Mouse (Mus musculus) forebrain, embryonic 12.5 days (tissue): ENCODE results near the gene Defb36. TPM values are rescaled to one million over a fixed set of nuclear protein-coding genes. Genes with fewer than 3 reads are reported as not detected.

Experiments
- ATAC-seq: fragments of 200-750 bp; cut with Nextera tagmentation; 2 replicates; pipeline ENCODE4 v1.8.0; 2017; ENCODE audit warnings: moderate TSS enrichment; ENCODE audit not compliant: low FRiP score
- H3K27ac ChIP-seq: fragments of 300-500 bp; sonication (generic); 2 replicates; pipeline ENCODE4 v1.5.1; 2016; ENCODE audit warnings: mild to moderate bottlenecking
- H3K27me3 ChIP-seq: fragments of 300-500 bp; sonication (generic); 2 replicates; pipeline ENCODE4 v1.6.1; 2016; ENCODE audit warnings: mild to moderate bottlenecking
- H3K36me3 ChIP-seq: fragments of 300-500 bp; sonication (generic); replicated peaks from 2 replicates; pipeline ENCODE4 v1.6.1; 2016; ENCODE audit warnings: mild to moderate bottlenecking
- H3K4me1 ChIP-seq: fragments of 300-500 bp; sonication (generic); 2 replicates; pipeline ENCODE4 v1.6.1; 2016
- H3K4me2 ChIP-seq: fragments of 300-500 bp; sonication (generic); 2 replicates; pipeline ENCODE4 v1.6.1; 2016; ENCODE audit warnings: mild to moderate bottlenecking, moderate library complexity
- H3K4me3 ChIP-seq: fragments of 300-500 bp; sonication (generic); replicated peaks from 2 replicates; pipeline ENCODE4 v1.5.1; 2016; ENCODE audit warnings: mild to moderate bottlenecking
- H3K9ac ChIP-seq: fragments of 300-500 bp; sonication (generic); 2 replicates; pipeline ENCODE4 v1.6.1; 2016; ENCODE audit warnings: mild to moderate bottlenecking
- H3K9me3 ChIP-seq: fragments of 300-500 bp; sonication (generic); 2 replicates; pipeline ENCODE4 v1.6.1; 2016
- WGBS: fragments of 180-500 bp; shearing (Covaris S2); methylation state at CpG from one replicate; pipeline ENCODE4 v1.1.7; 2016; 5-methylcytosine and 5-hydroxymethylcytosine counted together
- polyA plus RNA-seq: library from polyadenylated mRNA; unstranded; fragments of >200 nt; fragmentation: Nextera tagmentation; extraction: Ambion mirVana; gene quantifications from 2 replicates; pipeline ENCODE4 v1.2.1, GENCODE M21; 2016

Gene Defb36
- polyA plus RNA-seq = not detected in 2 replicates

DNA sequence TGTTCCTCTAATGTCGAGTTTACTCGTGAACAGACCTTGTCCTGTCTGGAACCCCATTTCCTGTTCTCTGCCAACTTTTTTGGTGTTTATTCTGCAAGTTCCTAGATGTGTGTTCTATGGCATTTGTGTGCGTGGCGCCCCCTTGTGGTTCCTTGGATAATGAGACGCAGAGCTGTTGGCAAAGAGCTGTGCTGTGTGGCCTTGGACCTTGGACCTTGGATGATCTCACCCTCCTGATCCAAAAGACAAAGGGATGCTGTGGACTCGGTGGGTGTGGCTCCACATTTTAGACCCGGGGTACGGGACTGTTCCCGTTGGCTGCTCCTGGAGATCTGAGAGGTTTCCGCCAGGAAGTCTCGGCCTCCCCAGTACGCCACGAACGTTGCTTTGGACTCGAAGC lies at the start of gene Defb36:
Gene Defb36, plus strand, starts transcription at position 271 of the 400 bp plus-strand sequence.
- Histone ChIP-seq H3K9me3 (no peaks in the 10 kb centered on the region), H3K36me3 (no peaks in the 10 kb centered on the region), H3K27me3 (no peaks in the 10 kb centered on the region), H3K4me1 (no peaks in the 10 kb centered on the region), H3K9ac (no peak within 1 kb of the TSS), H3K27ac (no peak within 1 kb of the TSS), H3K4me3 (no peak within 1 kb of the TSS), H3K4me2 (no peak within 1 kb of the TSS)
- WGBS = 84% methylated on average over 15 of the region's 15 CpGs
- no peak for ATAC-seq

DNA sequence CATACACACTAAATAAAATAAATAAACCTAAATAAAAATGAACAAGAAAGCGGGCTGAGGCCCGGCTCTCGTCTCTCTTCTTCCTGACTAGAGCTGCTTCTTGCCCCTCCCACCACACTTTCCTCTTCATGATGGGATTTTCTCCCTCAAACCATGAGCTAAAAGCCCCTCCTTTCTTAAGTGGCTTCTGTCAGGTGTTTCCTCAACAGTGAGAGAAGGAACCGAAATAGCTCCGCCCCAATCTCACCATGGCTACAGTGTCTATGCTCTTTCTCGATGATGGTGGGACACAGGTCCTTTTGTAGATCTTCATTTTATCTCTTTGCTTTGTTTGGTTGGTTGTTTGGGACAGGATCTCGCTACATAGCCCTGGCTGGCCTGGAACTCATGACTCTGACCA lies 47.5 kb upstream of the Defb36 start:
- Histone ChIP-seq H3K4me1 (0 out of 2 replicates have a peak, but pooled peaks cover 5% of the 10 kb centered on the region), H3K4me3 (no peak overlapping the region), H3K27ac (no peak overlapping the region), H3K27me3 (no peaks in the 10 kb centered on the region), H3K36me3 (no peaks in the 10 kb centered on the region), H3K9me3 (no peaks in the 10 kb centered on the region), H3K9ac (no peak overlapping the region), H3K4me2 (no peak overlapping the region)
- no peak for ATAC-seq
- WGBS = 93% methylated on average over 7 of the region's 7 CpGs

DNA sequence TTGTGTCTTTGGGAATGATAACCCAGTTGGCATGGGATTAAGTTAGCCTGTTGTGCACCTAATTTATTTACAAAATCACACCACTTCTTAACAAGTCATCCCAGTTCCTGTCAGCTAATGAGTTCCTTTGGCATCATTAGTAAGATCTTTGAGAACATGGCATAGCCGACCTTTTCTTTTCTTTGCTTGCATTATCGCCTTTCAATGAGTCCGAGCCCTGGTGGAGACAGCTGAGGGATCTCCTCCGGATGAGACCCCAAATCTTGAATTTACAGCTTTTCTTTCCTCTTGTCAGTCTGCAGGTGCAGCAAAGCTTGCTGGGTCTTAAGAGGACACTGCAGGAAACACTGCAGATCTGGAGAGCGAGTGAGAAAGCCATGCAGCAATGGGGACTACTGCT lies 35.1 kb upstream of the Defb36 start, which contains the start of gene Gm17416:
Gene Gm17416, plus strand, starts transcription at position 301 of the 400 bp plus-strand sequence.
- WGBS = 82% methylated on average over 5 of the region's 5 CpGs
- Histone ChIP-seq H3K27me3 (no peaks in the 10 kb centered on the region), H3K4me3 (no peak within 1 kb of the TSS), H3K27ac (no peak within 1 kb of the TSS), H3K4me1 (no peaks in the 10 kb centered on the region), H3K9me3 (no peaks in the 10 kb centered on the region), H3K36me3 (no peaks in the 10 kb centered on the region), H3K9ac (no peak within 1 kb of the TSS), H3K4me2 (no peak within 1 kb of the TSS)
- no peak for ATAC-seq

DNA sequence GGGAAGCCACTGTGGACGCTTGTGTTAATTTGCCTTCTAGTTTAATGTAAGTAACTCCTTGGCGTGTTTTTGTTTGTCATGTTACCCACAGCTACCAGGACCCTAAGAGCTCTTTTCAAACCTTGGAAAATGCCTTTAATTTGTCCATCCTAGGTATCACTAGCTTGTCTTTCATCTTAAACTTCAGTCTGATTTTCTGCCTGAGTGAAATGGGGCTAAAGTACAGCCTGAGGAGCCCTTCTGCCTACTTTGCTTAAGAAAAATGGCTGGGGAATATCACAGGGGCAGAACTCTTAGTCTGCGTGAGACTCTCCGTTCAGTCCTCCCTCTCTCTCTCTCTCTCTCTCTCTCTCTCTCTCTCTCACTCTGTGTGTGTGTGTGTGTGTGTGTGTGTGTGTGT lies 34.2 kb upstream of the Defb36 start:
- WGBS = 85% methylated on average over 4 of the region's 4 CpGs

DNA sequence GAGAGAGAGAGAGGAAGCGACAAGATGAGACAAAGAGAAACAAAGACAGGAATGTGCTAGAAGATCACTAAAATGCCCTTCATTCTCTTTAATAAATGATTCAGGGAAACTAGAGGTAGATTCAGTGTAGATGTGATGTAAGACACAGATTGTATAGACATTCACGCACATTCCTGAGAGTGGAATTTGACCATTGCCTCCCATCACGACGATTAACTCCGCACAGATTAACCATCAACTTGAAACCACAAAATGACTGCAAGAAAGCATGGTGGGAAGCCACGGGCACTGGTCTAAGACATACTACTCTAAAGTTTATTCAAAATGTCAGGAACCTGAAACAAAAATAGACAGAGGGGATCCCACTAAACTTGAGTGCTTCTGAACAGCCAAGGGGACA lies 33.8 kb upstream of the Defb36 start:
- no peaks in the 10 kb centered on the region for H3K27me3 ChIP-seq
- H3K4me2 ChIP-seq = no peak overlapping the region
- H3K9ac ChIP-seq = no peak overlapping the region
- H3K36me3 ChIP-seq = no peaks in the 10 kb centered on the region
- no peak overlapping the region for H3K4me3 ChIP-seq
- no peak overlapping the region for H3K27ac ChIP-seq
- no peak for ATAC-seq
- 84% methylated on average over 6 of the region's 6 CpGs for WGBS
- no peaks in the 10 kb centered on the region for H3K9me3 ChIP-seq
- no peaks in the 10 kb centered on the region for H3K4me1 ChIP-seq

More for the DNA sequence above, 34.2 kb upstream of the Defb36 start:
- no peak overlapping the region for H3K4me2 ChIP-seq
- H3K36me3 ChIP-seq = no peaks in the 10 kb centered on the region
- no peaks in the 10 kb centered on the region for H3K9me3 ChIP-seq
- no peak overlapping the region for H3K9ac ChIP-seq
- H3K27ac ChIP-seq = no peak overlapping the region
- no peak for ATAC-seq
- H3K4me1 ChIP-seq = no peaks in the 10 kb centered on the region
- H3K27me3 ChIP-seq = no peaks in the 10 kb centered on the region
- H3K4me3 ChIP-seq = no peak overlapping the region

DNA sequence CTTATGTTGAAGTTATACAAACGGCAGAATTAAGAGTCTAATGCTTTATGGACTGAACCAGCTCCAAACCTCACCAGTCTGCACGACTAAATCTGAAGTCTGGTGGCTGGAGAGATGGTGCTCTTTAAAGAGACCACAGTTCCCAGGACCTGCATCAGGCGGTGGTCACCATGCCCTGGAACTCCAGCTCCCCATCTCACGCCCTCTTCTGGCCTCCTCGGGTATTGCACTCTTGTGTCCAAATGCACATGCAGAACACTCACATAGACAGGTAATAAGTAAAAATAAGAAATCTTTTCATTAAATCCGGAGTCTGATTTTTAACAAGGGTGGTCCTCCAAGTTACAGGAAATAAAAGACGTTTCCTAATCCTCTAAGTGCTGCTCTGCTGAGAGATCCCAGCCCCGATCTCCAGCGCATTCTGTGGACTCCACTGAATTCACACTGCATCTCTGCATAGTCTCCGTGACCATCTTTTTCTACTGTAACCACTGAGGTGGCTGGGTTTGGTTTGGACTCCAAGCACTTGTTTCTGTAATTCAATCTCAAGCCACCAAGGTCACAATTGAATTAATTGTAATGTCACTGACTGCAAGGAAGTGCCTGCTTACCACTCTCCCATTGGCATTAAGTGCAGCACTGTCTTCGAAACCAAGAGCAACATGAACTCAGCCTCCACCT lies 31.9 kb upstream of the Defb36 start, which contains the start of gene Defb21:
Gene Defb21, plus strand, starts transcription at position 631 of the 681 bp plus-strand sequence.
- H3K4me2 ChIP-seq = no peak within 1 kb of the TSS
- no peak within 1 kb of the TSS for H3K27ac ChIP-seq
- H3K9ac ChIP-seq = no peak within 1 kb of the TSS
- no peaks in the 10 kb centered on the region for H3K36me3 ChIP-seq
- H3K27me3 ChIP-seq = no peaks in the 10 kb centered on the region
- no peaks in the 10 kb centered on the region for H3K9me3 ChIP-seq
- no peak for ATAC-seq
- H3K4me1 ChIP-seq = no peaks in the 10 kb centered on the region
- H3K4me3 ChIP-seq = no peak within 1 kb of the TSS
- WGBS = 63% methylated on average over 11 of the region's 11 CpGs

DNA sequence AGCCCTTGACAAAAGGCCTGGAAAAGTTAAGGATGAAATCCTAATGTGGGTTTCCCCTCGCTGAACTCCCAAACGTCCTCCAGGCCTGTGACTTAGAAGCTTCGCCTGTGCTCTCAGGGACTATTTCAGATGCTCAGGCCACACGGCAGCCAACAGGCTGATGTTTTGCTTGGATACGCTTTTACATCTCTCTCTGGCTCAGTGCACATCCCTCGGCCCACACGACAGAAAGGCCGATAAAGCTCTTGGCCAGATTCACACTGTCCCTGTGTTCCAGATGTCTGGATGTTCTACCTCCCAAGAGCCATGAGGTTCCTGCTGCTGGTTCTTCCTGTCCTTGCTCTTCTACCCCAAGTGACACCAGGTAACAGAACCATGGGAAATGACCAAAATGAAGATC lies 30.6 kb upstream of the Defb36 start:
- Histone ChIP-seq H3K27ac (no peak overlapping the region), H3K4me3 (no peak overlapping the region), H3K36me3 (no peaks in the 10 kb centered on the region), H3K9ac (no peak overlapping the region), H3K27me3 (no peaks in the 10 kb centered on the region), H3K9me3 (no peaks in the 10 kb centered on the region), H3K4me2 (no peak overlapping the region), H3K4me1 (no peaks in the 10 kb centered on the region)
- no peak for ATAC-seq
- 91% methylated on average over 8 of the region's 8 CpGs for WGBS

DNA sequence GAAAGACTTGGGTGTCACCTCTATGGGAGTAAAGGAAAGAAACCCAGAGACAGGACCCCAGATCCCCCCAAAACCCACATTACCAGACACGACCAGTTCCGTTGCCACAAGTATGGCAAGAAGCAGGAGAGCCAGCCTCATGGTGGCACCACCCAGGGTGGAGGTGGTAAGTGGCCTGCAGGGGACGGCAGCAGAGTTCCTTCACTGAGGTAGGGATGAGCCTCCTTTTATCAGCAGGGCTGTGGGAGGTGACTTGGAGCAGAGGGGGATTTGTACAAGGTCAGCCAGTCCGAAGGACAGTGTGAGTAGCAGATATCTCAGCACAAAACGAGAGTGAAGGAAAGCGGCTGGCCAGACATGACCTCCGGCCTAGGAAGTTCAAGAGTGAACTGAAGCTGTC lies 24.0 kb upstream of the Defb36 start, which contains the start of gene Defb19:
Gene Defb19, minus strand, starts transcription at position 206 of the 400 bp plus-strand sequence.
- no peak for ATAC-seq
- no peaks in the 10 kb centered on the region for H3K9me3 ChIP-seq
- H3K9ac ChIP-seq = no peak within 1 kb of the TSS
- WGBS = 70% methylated on average over 7 of the region's 7 CpGs
- no peaks in the 10 kb centered on the region for H3K27me3 ChIP-seq
- no peak within 1 kb of the TSS for H3K4me2 ChIP-seq
- no peaks in the 10 kb centered on the region for H3K36me3 ChIP-seq
- no peak within 1 kb of the TSS for H3K27ac ChIP-seq
- no peak within 1 kb of the TSS for H3K4me3 ChIP-seq
- no peaks in the 10 kb centered on the region for H3K4me1 ChIP-seq

DNA sequence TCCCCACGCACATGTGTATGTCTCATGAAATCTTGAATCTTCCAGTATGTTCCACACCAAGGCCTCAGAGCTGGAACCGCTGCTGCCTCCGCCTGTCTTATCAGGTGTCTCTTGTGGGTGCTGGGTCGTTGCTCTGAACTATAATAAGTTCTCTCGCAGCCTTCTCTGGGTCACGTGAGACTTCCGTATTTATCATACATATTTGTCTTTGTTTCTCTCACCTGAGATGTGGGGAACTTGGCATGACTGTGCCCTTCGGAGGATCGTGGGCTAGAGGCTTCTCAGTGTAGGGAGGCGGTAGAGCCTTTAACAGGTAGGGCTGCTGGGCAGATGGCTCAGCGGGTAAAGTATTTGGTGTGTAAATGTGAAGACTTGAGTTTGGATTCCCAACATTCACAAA lies 23.5 kb upstream of the Defb36 start:
- ATAC-seq = no peak
- WGBS = 88% methylated on average over 11 of the region's 11 CpGs
- H3K27me3 ChIP-seq = no peaks in the 10 kb centered on the region
- H3K36me3 ChIP-seq = no peaks in the 10 kb centered on the region
- H3K9ac ChIP-seq = no peak overlapping the region
- no peaks in the 10 kb centered on the region for H3K9me3 ChIP-seq
- H3K4me2 ChIP-seq = no peak overlapping the region
- no peak overlapping the region for H3K4me3 ChIP-seq
- no peak overlapping the region for H3K27ac ChIP-seq
- no peaks in the 10 kb centered on the region for H3K4me1 ChIP-seq

DNA sequence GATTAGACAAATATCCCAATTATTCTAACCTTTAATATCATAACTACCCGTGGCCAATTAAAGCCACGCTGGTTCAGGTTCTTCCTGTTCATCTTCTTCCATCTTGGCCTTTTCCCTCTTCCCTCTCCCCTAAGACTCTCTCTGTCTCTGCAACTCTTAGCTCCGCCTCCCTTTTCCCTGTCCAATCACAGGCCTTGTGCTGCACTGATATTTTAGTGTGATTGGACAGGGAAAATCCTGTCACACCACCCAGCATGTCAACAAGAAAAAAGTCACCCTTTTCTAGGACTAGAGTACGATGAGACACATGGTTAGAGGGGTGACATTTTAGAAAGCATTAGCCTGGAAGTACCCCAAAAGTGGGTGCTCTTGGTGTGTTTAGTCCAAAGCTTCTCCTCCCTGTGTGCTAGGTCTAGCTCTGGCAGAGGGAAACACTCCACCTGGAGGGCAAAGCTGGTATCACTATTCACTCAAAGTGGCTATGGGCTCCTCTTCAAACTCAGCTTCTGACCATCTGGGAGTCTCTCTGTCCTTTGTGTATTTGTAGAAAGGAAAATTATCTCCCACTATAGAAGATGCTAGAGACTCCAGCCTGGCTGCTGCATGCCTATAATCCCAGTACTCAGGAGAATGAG lies 17.1 kb upstream of the Defb36 start:
- no peak overlapping the region for H3K27ac ChIP-seq
- 81% methylated on average over 4 of the region's 4 CpGs for WGBS
- H3K4me3 ChIP-seq = no peak overlapping the region
- no peak for ATAC-seq
- H3K9ac ChIP-seq = no peak overlapping the region
- no peak overlapping the region for H3K4me2 ChIP-seq
- H3K27me3 ChIP-seq = no peaks in the 10 kb centered on the region
- peaks cover 7% of the 10 kb centered on the region; the same call in 1 of the 2 replicates for H3K4me1 ChIP-seq
- H3K36me3 ChIP-seq = no peaks in the 10 kb centered on the region
- no peaks in the 10 kb centered on the region for H3K9me3 ChIP-seq

DNA sequence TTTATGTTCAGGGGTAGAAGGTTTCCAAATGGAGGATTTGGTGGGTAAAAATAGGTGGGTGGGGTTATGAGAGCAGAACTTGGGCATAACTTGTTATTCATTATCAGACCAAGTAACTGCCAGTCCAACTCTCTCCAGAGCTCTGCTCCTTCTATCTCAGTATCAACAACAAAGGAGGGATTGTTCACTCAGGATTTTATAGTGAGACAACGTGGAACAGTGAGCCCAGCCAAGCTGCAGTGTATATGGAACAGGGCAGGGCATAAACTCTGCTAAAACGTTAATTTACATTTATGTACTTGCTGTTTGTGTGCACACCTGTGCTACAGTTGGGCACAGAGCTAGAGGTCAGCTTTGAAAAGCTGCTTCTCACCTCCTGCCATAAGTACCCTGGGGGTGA lies 15.7 kb upstream of the Defb36 start:
- Histone ChIP-seq H3K4me1 (peaks cover 7% of the 10 kb centered on the region; the same call in 1 of the 2 replicates), H3K36me3 (no peaks in the 10 kb centered on the region), H3K4me3 (no peak overlapping the region), H3K27me3 (no peaks in the 10 kb centered on the region), H3K9ac (no peak overlapping the region), H3K4me2 (no peak overlapping the region), H3K9me3 (no peaks in the 10 kb centered on the region), H3K27ac (no peak overlapping the region)
- ATAC-seq = no peak
- WGBS = 39% methylated on average over 2 of the region's 2 CpGs

DNA sequence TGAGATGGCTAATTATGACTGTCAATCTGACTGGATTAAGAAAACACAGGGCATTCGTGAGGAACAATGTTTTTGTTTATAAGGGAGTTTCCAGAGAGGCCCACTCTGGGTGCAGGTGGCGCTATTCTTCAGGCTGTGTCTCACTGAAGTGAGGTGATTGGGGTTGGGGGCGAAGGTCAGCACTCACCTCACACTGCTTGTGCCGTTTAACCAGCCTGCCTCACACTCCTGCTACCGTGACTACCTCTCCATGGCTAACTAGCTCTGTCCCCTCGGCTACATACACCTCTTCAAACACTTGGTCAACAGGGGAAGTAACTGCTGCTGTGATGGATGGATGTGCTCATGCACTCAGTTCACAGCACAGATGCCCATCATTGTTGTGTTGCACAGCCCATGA lies 15.1 kb upstream of the Defb36 start:
- Histone ChIP-seq H3K4me1 (peaks cover 7% of the 10 kb centered on the region; the same call in 1 of the 2 replicates), H3K27ac (no peak overlapping the region), H3K9ac (no peak overlapping the region), H3K4me3 (no peak overlapping the region), H3K36me3 (no peaks in the 10 kb centered on the region), H3K4me2 (no peak overlapping the region), H3K9me3 (no peaks in the 10 kb centered on the region), H3K27me3 (no peaks in the 10 kb centered on the region)
- WGBS = 33% methylated on average over 6 of the region's 6 CpGs
- ATAC-seq = no peak

DNA sequence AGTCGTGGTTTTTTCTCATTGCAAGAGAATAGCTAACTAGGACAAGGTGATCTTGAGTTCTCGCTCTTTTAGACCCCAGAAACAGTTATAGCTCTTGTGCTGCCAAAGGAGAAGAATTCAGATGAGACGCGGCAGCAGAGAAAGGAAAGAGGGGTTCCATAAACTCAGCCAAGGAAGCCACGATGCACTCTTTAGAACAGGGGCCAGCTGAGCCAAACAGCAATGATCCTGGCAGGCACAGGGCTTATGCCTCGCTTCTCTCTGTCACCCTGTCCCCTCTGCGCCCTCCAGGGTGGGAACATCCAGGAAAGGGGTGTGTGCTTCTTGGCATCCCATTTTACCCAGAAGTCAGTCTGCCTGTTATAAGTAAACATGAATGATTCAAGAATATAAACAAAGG lies 4.8 kb upstream of the Defb36 start, which contains the start of gene Defb45:
Gene Defb45, minus strand, starts transcription at position 101 of the 400 bp plus-strand sequence.
- no peaks in the 10 kb centered on the region for H3K9me3 ChIP-seq
- H3K36me3 ChIP-seq = no peaks in the 10 kb centered on the region
- no peak within 1 kb of the TSS for H3K4me3 ChIP-seq
- ATAC-seq = no peak
- no peaks in the 10 kb centered on the region for H3K27me3 ChIP-seq
- no peak within 1 kb of the TSS for H3K27ac ChIP-seq
- H3K9ac ChIP-seq = no peak within 1 kb of the TSS
- H3K4me1 ChIP-seq = no peaks in the 10 kb centered on the region
- WGBS = 68% methylated on average over 7 of the region's 7 CpGs
- H3K4me2 ChIP-seq = no peak within 1 kb of the TSS
